ENCODE assay signal across 11 mouse cellular contexts in the genomic region with DNA sequence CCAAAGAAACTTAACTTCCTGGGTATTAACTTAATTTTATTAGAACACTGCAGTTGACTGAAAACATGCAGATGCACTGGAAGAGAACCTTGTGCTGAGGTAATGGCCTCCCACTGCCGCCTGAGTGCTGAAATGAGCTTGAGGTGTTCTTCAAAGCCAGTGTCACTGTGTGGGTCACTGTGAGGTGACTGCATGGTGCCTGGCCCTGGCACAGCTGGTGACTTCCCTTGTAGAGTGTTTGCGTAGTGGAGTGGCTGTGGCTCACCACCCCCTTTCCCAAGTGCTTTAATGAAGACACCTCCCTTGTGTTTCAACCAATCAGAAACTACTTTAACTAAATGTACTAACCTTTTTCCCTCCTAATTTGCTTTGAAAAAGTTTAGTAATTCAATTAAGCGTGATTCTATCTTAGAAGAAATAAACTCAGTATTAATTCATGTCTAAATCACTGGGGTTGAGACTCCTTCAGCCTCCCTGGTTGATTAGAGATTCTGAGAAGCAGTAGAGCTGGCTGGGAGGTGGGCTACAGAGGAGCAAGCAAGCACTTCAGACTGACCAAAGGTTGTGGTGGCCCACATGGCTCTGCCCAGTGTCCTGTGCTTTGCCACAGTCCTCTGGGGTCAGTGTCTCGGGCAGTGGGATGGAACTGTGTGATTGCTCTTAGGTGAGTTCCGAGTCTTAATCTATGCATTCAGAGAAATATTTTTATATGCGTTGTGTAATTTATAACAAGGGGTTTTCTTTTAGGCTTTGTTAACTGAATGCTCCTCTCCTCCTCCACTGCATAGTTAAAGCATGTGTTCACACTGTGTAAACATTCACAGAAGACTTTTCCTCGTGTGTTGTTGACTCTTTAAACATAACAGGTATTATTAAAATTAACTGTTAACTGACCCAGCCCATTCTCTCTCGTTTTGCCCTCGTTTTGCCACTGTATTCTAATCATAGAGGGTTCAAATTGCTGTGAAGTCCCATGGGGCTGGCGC. TPM values are rescaled to one million over a fixed set of nuclear protein-coding genes. Genes with fewer than 3 reads are reported as not detected.
DNase-seq lines count a peak whose midpoint lies in the region; ATAC-seq and TF ChIP-seq lines count a peak whose summit lies in the region.
"Had no signal": no experiment of that assay in that cellular context is flagged by ENCODE, and none has a peak within 500 bp of the region (broad histone marks: within the 10 kb centered on the region; RNA-seq: fewer than 3 reads in every experiment).

No protein-coding gene starts in this region.

- no peak for DNase-seq in neural tube, embryonic 11.5 days (ENCODE audit: low spot score)
- DNase-seq in neural tube, embryonic 10.5 days (ENCODE audit: extremely low spot score, low spot score): no peak
- DNase-seq in right cerebral cortex, adult 2 months (ENCODE audit: low spot score in 2 of 2): no peak
- DNase-seq: adrenal gland, adult 8-10 months had no signal

- peaks cover 15% of the 10 kb centered on the region for H3K4me1 ChIP-seq in intestine, embryonic 15.5 days (replicated peaks)
- H3K4me1 ChIP-seq in intestine, postnatal 0 days (replicated peaks; ENCODE audit: control insufficient read depth, insufficient read depth, low read length): no peaks in the 10 kb centered on the region
- H3K4me1 ChIP-seq in neural tube, embryonic 11.5 days (ENCODE audit: control insufficient read depth, insufficient read depth, low read length): peaks cover 33% of the 10 kb centered on the region
- H3K4me1 ChIP-seq in midbrain, embryonic 13.5 days (replicated peaks): peaks cover 49% of the 10 kb centered on the region

- peaks cover 17% of the 10 kb centered on the region for H3K36me3 ChIP-seq in intestine, embryonic 15.5 days
- H3K36me3 ChIP-seq in intestine, postnatal 0 days (ENCODE audit: control insufficient read depth, insufficient read depth): peaks cover 28% of the 10 kb centered on the region
- H3K36me3 ChIP-seq in neural tube, embryonic 11.5 days (ENCODE audit: control insufficient read depth, insufficient read depth, low read length): peaks cover 8% of the 10 kb centered on the region
- peaks cover 24% of the 10 kb centered on the region for H3K36me3 ChIP-seq in midbrain, embryonic 13.5 days

- H3K4me3 ChIP-seq in intestine, embryonic 15.5 days (replicated peaks): no peak overlapping the region
- no peak overlapping the region for H3K4me3 ChIP-seq in intestine, postnatal 0 days (ENCODE audit: low read depth, low read length)
- H3K4me3 ChIP-seq in neural tube, embryonic 11.5 days (ENCODE audit: low read depth, low read length): no peak overlapping the region
- no peak overlapping the region for H3K4me3 ChIP-seq in midbrain, embryonic 13.5 days (replicated peaks)
- H3K4me3 ChIP-seq: megakaryocyte, embryonic 14.5 days had no signal

- H3K27ac ChIP-seq in intestine, embryonic 15.5 days: 0 out of 2 replicates have a peak overlapping the region, but pooled peaks have one; percentile 14
- H3K27ac ChIP-seq in intestine, postnatal 0 days (ENCODE audit: low read depth, low read length): no peak overlapping the region
- H3K27ac ChIP-seq in neural tube, embryonic 11.5 days (ENCODE audit: low read depth, low read length): no peak overlapping the region
- peak overlapping the region; percentile 32; the same call in 1 of the 2 replicates for H3K27ac ChIP-seq in midbrain, embryonic 13.5 days

- no peak overlapping the region for H3K4me2 ChIP-seq in intestine, embryonic 15.5 days (replicated peaks)
- H3K4me2 ChIP-seq in intestine, postnatal 0 days (replicated peaks; ENCODE audit: low read depth): no peak overlapping the region
- no peak overlapping the region for H3K4me2 ChIP-seq in neural tube, embryonic 11.5 days (ENCODE audit: low read depth)
- H3K4me2 ChIP-seq in midbrain, embryonic 13.5 days (replicated peaks): no peak overlapping the region

- peak; percentile 34 for ATAC-seq in intestine, embryonic 15.5 days
- ATAC-seq in intestine, postnatal 0 days: no peak
- no peak for ATAC-seq in neural tube, embryonic 11.5 days (ENCODE audit: insufficient read depth, low FRiP score, low TSS enrichment)
- no peak for ATAC-seq in midbrain, embryonic 13.5 days
- no peak for ATAC-seq in activated CD4-positive, CD25-positive, alpha-beta regulatory T cell, adult 4 months

- 58% methylated on average over 10 of the region's 10 CpGs for WGBS in intestine, embryonic 15.5 days
- 54% methylated on average over 10 of the region's 10 CpGs for WGBS in intestine, postnatal 0 days
- WGBS in neural tube, embryonic 11.5 days: 56% methylated on average over 10 of the region's 10 CpGs
- WGBS in midbrain, embryonic 13.5 days: 54% methylated on average over 10 of the region's 10 CpGs

- no peaks in the 10 kb centered on the region for H3K9me3 ChIP-seq in intestine, embryonic 15.5 days
- H3K9me3 ChIP-seq in intestine, postnatal 0 days (ENCODE audit: control insufficient read depth): no peaks in the 10 kb centered on the region
- H3K9me3 ChIP-seq in neural tube, embryonic 11.5 days (ENCODE audit: control insufficient read depth, low read length): no peaks in the 10 kb centered on the region
- H3K9me3 ChIP-seq in midbrain, embryonic 13.5 days: no peaks in the 10 kb centered on the region
- H3K9me3 ChIP-seq: megakaryocyte, embryonic 14.5 days had no signal

- H3K9ac ChIP-seq in intestine, embryonic 15.5 days: no peak overlapping the region
- H3K9ac ChIP-seq in intestine, postnatal 0 days (ENCODE audit: low read depth, low read length): no peak overlapping the region
- peak overlapping the region; percentile 14; the same call in 1 of the 2 replicates for H3K9ac ChIP-seq in neural tube, embryonic 11.5 days (ENCODE audit: low read length)
- peak overlapping the region; percentile 8; the same call in 1 of the 2 replicates for H3K9ac ChIP-seq in midbrain, embryonic 13.5 days (replicated peaks)

- TF ChIP-seq CTCF in intestine, postnatal 0 days (IDR thresholded peaks at IDR 0.05; ENCODE audit: low read depth): no peak

- H3K27me3 ChIP-seq in intestine, embryonic 15.5 days (replicated peaks): no peaks in the 10 kb centered on the region
- H3K27me3 ChIP-seq in intestine, postnatal 0 days (replicated peaks; ENCODE audit: control insufficient read depth, insufficient read depth, low read length): no peaks in the 10 kb centered on the region
- H3K27me3 ChIP-seq in neural tube, embryonic 11.5 days (ENCODE audit: control insufficient read depth, insufficient read depth, low read length): no peaks in the 10 kb centered on the region
- no peaks in the 10 kb centered on the region; the same call in 1 of the 2 replicates for H3K27me3 ChIP-seq in midbrain, embryonic 13.5 days

RNA-seq across cellular contexts. Expression of gene Ankrd40, which starts 13.4 kb away (rescaled TPM):
- polyA plus RNA-seq in intestine, embryonic 15.5 days (2015; fragmentation: Nextera tagmentation; extraction: Ambion mirVana): 22.0 and 23.0 TPM in 2 replicates
- 18.0 and 19.6 TPM in 2 replicates for polyA plus RNA-seq in intestine, postnatal 0 days (2015; fragmentation: Nextera tagmentation; extraction: Ambion mirVana)
- 22.9 and 23.4 TPM in 2 replicates for polyA plus RNA-seq in neural tube, embryonic 11.5 days (2014; fragmentation: Nextera tagmentation; extraction: Ambion mirVana)
- 10.0 and 11.0 TPM in 2 replicates for polyA plus RNA-seq in midbrain, embryonic 13.5 days (2015; fragmentation: Nextera tagmentation; extraction: Ambion mirVana)
- polyA plus RNA-seq in activated CD4-positive, CD25-positive, alpha-beta regulatory T cell, adult 4 months (2017; shearing (Covaris generic)): 10 to 100 TPM; 11.8 to 13.2 TPM

RNA-seq across cellular contexts. Expression of gene Luc7l3, which starts 19.5 kb away (rescaled TPM):
- polyA plus RNA-seq in intestine, embryonic 15.5 days (2015; fragmentation: Nextera tagmentation; extraction: Ambion mirVana): 85.9 and 103 TPM in 2 replicates
- polyA plus RNA-seq in intestine, postnatal 0 days (2015; fragmentation: Nextera tagmentation; extraction: Ambion mirVana): 52.4 and 60.1 TPM in 2 replicates
- 114 and 116 TPM in 2 replicates for polyA plus RNA-seq in neural tube, embryonic 11.5 days (2014; fragmentation: Nextera tagmentation; extraction: Ambion mirVana)
- 165 and 170 TPM in 2 replicates for polyA plus RNA-seq in midbrain, embryonic 13.5 days (2015; fragmentation: Nextera tagmentation; extraction: Ambion mirVana)
- polyA plus RNA-seq in activated CD4-positive, CD25-positive, alpha-beta regulatory T cell, adult 4 months (2017; shearing (Covaris generic)): 100 to 1,000 TPM; 144 to 155 TPM

RNA-seq across cellular contexts. Expression of gene Abcc3, which starts 51.6 kb away (rescaled TPM):
- polyA plus RNA-seq in intestine, embryonic 15.5 days (2015; fragmentation: Nextera tagmentation; extraction: Ambion mirVana): 1.5 and 2.6 TPM in 2 replicates
- polyA plus RNA-seq in intestine, postnatal 0 days (2015; fragmentation: Nextera tagmentation; extraction: Ambion mirVana): 3.2 and 3.9 TPM in 2 replicates
- polyA plus RNA-seq in neural tube, embryonic 11.5 days (2014; fragmentation: Nextera tagmentation; extraction: Ambion mirVana): 0.60 and 1.2 TPM in 2 replicates
- polyA plus RNA-seq in midbrain, embryonic 13.5 days (2015; fragmentation: Nextera tagmentation; extraction: Ambion mirVana): 0.46 and 0.90 TPM in 2 replicates
- polyA plus RNA-seq in activated CD4-positive, CD25-positive, alpha-beta regulatory T cell, adult 4 months (2017; shearing (Covaris generic)): under 1 TPM; 0.45 to 0.79 TPM

RNA-seq across cellular contexts. Expression of gene Gm21885, which starts 59.6 kb away (rescaled TPM):
- polyA plus RNA-seq in intestine, embryonic 15.5 days (2015; fragmentation: Nextera tagmentation; extraction: Ambion mirVana): 44.6 and 53.2 TPM in 2 replicates
- 92.5 and 139 TPM in 2 replicates for polyA plus RNA-seq in intestine, postnatal 0 days (2015; fragmentation: Nextera tagmentation; extraction: Ambion mirVana)
- polyA plus RNA-seq in neural tube, embryonic 11.5 days (2014; fragmentation: Nextera tagmentation; extraction: Ambion mirVana): 0.43 TPM in 1 of 2 replicates, not detected in the other
- 0.54 TPM in 1 of 2 replicates, not detected in the other for polyA plus RNA-seq in midbrain, embryonic 13.5 days (2015; fragmentation: Nextera tagmentation; extraction: Ambion mirVana)
- polyA plus RNA-seq in activated CD4-positive, CD25-positive, alpha-beta regulatory T cell, adult 4 months (2017; shearing (Covaris generic)): 1 to 10 TPM in 1 of 2 experiments, not detected in 1; 2.6 TPM
- polyA plus RNA-seq: cortical plate, adult 2 months; thymus, adult 2 months had no signal

Comparison
In these comparisons a context has a peak if more than half of its experiments do, and no peak if none do; other contexts are left out.
1. H3K27ac ChIP-seq: peak in intestine, embryonic 15.5 days (single experiment) and midbrain, embryonic 13.5 days (single experiment); none in intestine, postnatal 0 days (single experiment) and neural tube, embryonic 11.5 days (single experiment).
2. H3K9ac ChIP-seq: peak in neural tube, embryonic 11.5 days (single experiment) and midbrain, embryonic 13.5 days (single experiment); none in intestine, embryonic 15.5 days (single experiment) and intestine, postnatal 0 days (single experiment).